Mouse (Mus musculus) liver, embryonic 14.5 days (tissue): ENCODE data around the gene Mfap1b.

ENCODE experiments used
- CTCF ChIP-seq: IDR thresholded peaks from 2 replicates; pipeline ENCODE4 v1.5.1; 2016; ENCODE audit warnings: antibody characterized with exemption, low read depth, control low read depth
- EP300 ChIP-seq: IDR thresholded peaks from 2 replicates; pipeline ENCODE4 v1.6.1; 2016; ENCODE audit warnings: antibody characterized with exemption, low read depth

- TF ChIP-seq CTCF (no peak), EP300 (no peak)
These were observed 25.7 kb downstream of the Mfap1b start for GRCm38 (mm10) chr2:121448136-121448535.
